In the genomic region with DNA sequence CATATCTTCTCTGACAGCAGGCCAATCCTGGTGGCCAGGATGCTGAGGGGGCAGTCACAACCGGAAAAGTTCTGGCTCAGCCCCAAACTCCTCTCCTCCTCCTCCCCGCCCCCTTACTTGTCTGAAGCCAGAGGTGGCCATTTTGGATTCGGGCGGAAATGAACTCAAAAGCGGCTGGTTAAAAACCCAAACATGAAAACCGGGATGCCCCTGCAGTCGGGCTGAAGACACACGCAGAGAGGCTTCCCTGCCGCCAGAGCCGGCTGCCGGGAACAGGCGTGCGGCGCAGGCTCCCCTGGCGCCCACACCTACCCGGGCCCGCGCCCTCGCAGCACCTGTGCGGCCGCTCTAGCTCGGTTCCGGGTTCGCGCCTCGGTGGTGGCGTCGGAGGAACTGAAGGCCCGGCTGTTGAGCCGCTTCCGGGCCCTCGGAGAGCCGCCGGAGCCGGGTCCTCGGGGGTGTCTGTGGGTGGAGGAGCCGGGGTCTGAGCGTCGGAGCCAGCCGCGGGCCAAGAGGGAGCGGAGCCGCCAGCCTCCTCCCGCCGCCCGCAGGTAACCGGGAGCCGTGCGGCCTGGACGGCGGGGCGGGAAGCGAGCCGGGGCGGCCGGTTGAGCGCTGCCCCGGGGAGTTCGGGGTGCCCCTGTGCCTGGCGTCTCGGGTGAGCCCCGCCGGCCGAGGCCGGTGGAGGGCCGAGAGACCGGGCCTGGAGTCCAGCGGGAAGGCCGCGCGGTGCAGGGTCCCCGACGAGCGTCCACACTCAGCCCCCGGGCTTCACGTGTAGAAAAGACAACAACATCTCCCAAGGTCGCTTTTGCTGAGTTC, we compare ENCODE assay signal across 8 mouse cellular contexts. TPM values are rescaled to one million over a fixed set of nuclear protein-coding genes. Genes with fewer than 3 reads are reported as not detected.
DNase-seq lines count a peak whose midpoint lies in the region; ATAC-seq and TF ChIP-seq lines count a peak whose summit lies in the region.

No protein-coding gene starts in this region.

- WGBS in kidney, embryonic 14.5 days: under 1% methylated on average over 62 of the region's 77 CpGs
- WGBS in limb, embryonic 15.5 days: under 1% methylated on average over 69 of the region's 77 CpGs

- peak; percentile 94 for ATAC-seq in kidney, embryonic 14.5 days (ENCODE audit: low FRiP score, low TSS enrichment)
- peak; percentile 89 for ATAC-seq in limb, embryonic 15.5 days (ENCODE audit: insufficient number of reproducible peaks, low FRiP score, low TSS enrichment, low read depth)

- H3K4me2 ChIP-seq in kidney, embryonic 14.5 days (replicated peaks; ENCODE audit: low read depth, low read length): peak overlapping the region; percentile 63
- H3K4me2 ChIP-seq in limb, embryonic 15.5 days: peak overlapping the region; percentile 67

- H3K36me3 ChIP-seq in kidney, embryonic 14.5 days (ENCODE audit: control insufficient read depth, insufficient read depth, low read length): peaks cover 11% of the 10 kb centered on the region; the same call in 1 of the 2 replicates
- H3K36me3 ChIP-seq in limb, embryonic 15.5 days: peaks cover 13% of the 10 kb centered on the region; the same call in 1 of the 2 replicates

- H3K4me3 ChIP-seq in bone marrow macrophage, adult 2 months (ENCODE audit: insufficient read depth, low read length): peak overlapping the region; percentile 97
- H3K4me3 ChIP-seq in embryonic fibroblast, embryonic 13.5 days (ENCODE audit: insufficient read depth, low read length): peak overlapping the region; percentile 70
- peak overlapping the region; percentile 96 for H3K4me3 ChIP-seq in kidney, embryonic 14.5 days (ENCODE audit: low read length)
- H3K4me3 ChIP-seq in limb, embryonic 15.5 days: peak overlapping the region; percentile 83

- no peaks in the 10 kb centered on the region for H3K9me3 ChIP-seq in kidney, embryonic 14.5 days (ENCODE audit: control insufficient read depth, low read length)
- H3K9me3 ChIP-seq in limb, embryonic 15.5 days: no peaks in the 10 kb centered on the region

- peak; percentile 93 for DNase-seq in A20 (ENCODE audit: low read depth, low spot score)
- peak; percentile 84 to 89 for DNase-seq in heart, adult 9 months (ENCODE audit: low spot score in 2 of 2)
- DNase-seq in monocyte, adult 2 months (ENCODE audit: low read depth in 1 of 2, low spot score in 2 of 2): peak; percentile 37 to 77
- DNase-seq in spleen, postnatal 36 days (ENCODE audit: low spot score in 2 of 2): peak; percentile 86

- H3K27me3 ChIP-seq in kidney, embryonic 14.5 days (ENCODE audit: control insufficient read depth, insufficient read depth, low read length): no peaks in the 10 kb centered on the region
- H3K27me3 ChIP-seq in limb, embryonic 15.5 days: no peaks in the 10 kb centered on the region

- H3K4me1 ChIP-seq in bone marrow macrophage, adult 2 months (ENCODE audit: control insufficient read depth, insufficient read depth, low read length): peaks cover 26% of the 10 kb centered on the region
- H3K4me1 ChIP-seq in embryonic fibroblast, embryonic 13.5 days (ENCODE audit: control insufficient read depth, insufficient read depth, low read length): 0 out of 2 replicates have a peak, but pooled peaks cover 2% of the 10 kb centered on the region
- peaks cover 8% of the 10 kb centered on the region; the same call in 1 of the 2 replicates for H3K4me1 ChIP-seq in kidney, embryonic 14.5 days (ENCODE audit: control insufficient read depth, insufficient read depth, low read length)
- peaks cover 20% of the 10 kb centered on the region for H3K4me1 ChIP-seq in limb, embryonic 15.5 days

- TF ChIP-seq POLR2A in bone marrow macrophage, adult 2 months (IDR thresholded peaks at IDR 0.05; ENCODE audit: borderline replicate concordance, low read depth, low read length): no peak
- 0 out of 2 replicates have a peak, but pooled peaks have one; percentile 34 for TF ChIP-seq POLR2A in embryonic fibroblast, embryonic 13.5 days (IDR thresholded peaks at IDR 0.05; ENCODE audit: low read depth, low read length)

- H3K27ac ChIP-seq in bone marrow macrophage, adult 2 months (ENCODE audit: insufficient read depth, low read depth, low read length): peak overlapping the region; percentile 76
- H3K27ac ChIP-seq in embryonic fibroblast, embryonic 13.5 days (ENCODE audit: insufficient read depth, low read length): no peak overlapping the region; the same call in 1 of the 2 replicates
- peak overlapping the region; percentile 52; the same call in 1 of the 2 replicates for H3K27ac ChIP-seq in kidney, embryonic 14.5 days (ENCODE audit: low read depth, low read length)
- peak overlapping the region; percentile 85 for H3K27ac ChIP-seq in limb, embryonic 15.5 days

- H3K9ac ChIP-seq in kidney, embryonic 14.5 days (ENCODE audit: low read depth, low read length): peak overlapping the region; percentile 93
- peak overlapping the region; percentile 92 for H3K9ac ChIP-seq in limb, embryonic 15.5 days

- peak; percentile 14; the same call in 1 of the 2 replicates for TF ChIP-seq CTCF in bone marrow macrophage, adult 2 months (IDR thresholded peaks at IDR 0.05; ENCODE audit: low read depth, low read length)
- no peak for TF ChIP-seq CTCF in embryonic fibroblast, embryonic 13.5 days (IDR thresholded peaks at IDR 0.05; ENCODE audit: borderline replicate concordance, insufficient read depth, low read length)

RNA-seq across cellular contexts. Expression of a gene that starts 0.9 kb away (rescaled TPM):
- 25.5 and 29.4 TPM in 2 replicates for polyA plus RNA-seq in bone marrow macrophage, adult 2 months (2012; ENCODE audit: insufficient read depth, insufficient read length, missing spikeins)
- 21.7 TPM in 2 replicates for polyA plus RNA-seq in embryonic fibroblast, embryonic 13.5 days (2011; ENCODE audit: insufficient read length, low read depth, missing spikeins)
- polyA plus RNA-seq in kidney, embryonic 14.5 days (2014; fragmentation: Nextera tagmentation; extraction: Ambion mirVana): 9.9 and 17.5 TPM in 2 replicates
- 15.6 and 18.4 TPM in 2 replicates for polyA plus RNA-seq in limb, embryonic 15.5 days (2015; fragmentation: Nextera tagmentation; extraction: Ambion mirVana)
